Mouse (Mus musculus) forebrain, embryonic 16.5 days (tissue): Measurements from ENCODE around the gene Angptl1. TPM values are rescaled to one million over a fixed set of nuclear protein-coding genes. Genes with fewer than 3 reads are reported as not detected.

Experiments used
- ATAC-seq: fragments of 200-750 bp; cut with Nextera tagmentation; 2 replicates; pipeline ENCODE4 v1.8.0; 2017; ENCODE audit warnings: mild to moderate bottlenecking, moderate library complexity
- H3K27ac ChIP-seq: fragments of 300-500 bp; sonication (generic); 2 replicates; pipeline ENCODE4 v1.5.1; 2014; ENCODE audit warnings: low read length, control low read depth
- H3K27me3 ChIP-seq: fragments of 300-500 bp; sonication (generic); replicated peaks from 2 replicates; pipeline ENCODE4 v1.6.1; 2014; ENCODE audit warnings: low read length; ENCODE audit not compliant: control insufficient read depth, insufficient read depth
- H3K36me3 ChIP-seq: fragments of 300-500 bp; sonication (generic); 2 replicates; pipeline ENCODE4 v1.6.1; 2014; ENCODE audit not compliant: control insufficient read depth, insufficient read depth
- H3K4me1 ChIP-seq: fragments of 300-500 bp; sonication (generic); replicated peaks from 2 replicates; pipeline ENCODE4 v1.6.1; 2014; ENCODE audit warnings: low read length; ENCODE audit not compliant: control insufficient read depth, insufficient read depth
- H3K4me2 ChIP-seq: fragments of 300-500 bp; sonication (generic); 2 replicates; pipeline ENCODE4 v1.6.1; 2014; ENCODE audit warnings: mild to moderate bottlenecking, low read length, control low read depth
- H3K4me3 ChIP-seq: fragments of 300-500 bp; sonication (generic); replicated peaks from 2 replicates; pipeline ENCODE4 v1.5.1; 2014; ENCODE audit warnings: mild to moderate bottlenecking, low read length, control low read depth
- H3K9ac ChIP-seq: fragments of 300-500 bp; sonication (generic); replicated peaks from 2 replicates; pipeline ENCODE4 v1.6.1; 2014; ENCODE audit warnings: low read depth, low read length, control low read depth
- H3K9me3 ChIP-seq: fragments of 300-500 bp; sonication (generic); 2 replicates; pipeline ENCODE4 v1.6.1; 2016; ENCODE audit warnings: low read length; ENCODE audit not compliant: control insufficient read depth
- WGBS: fragments of 180-500 bp; shearing (Covaris S2); extraction: QIAGEN DNeasy Blood & Tissue Kit; methylation state at CpG from one replicate; pipeline ENCODE4 v1.1.7; 2014; 5-methylcytosine and 5-hydroxymethylcytosine counted together
- polyA plus RNA-seq: library from polyadenylated mRNA; unstranded; fragments of >200 nt; fragmentation: Nextera tagmentation; extraction: Ambion mirVana; gene quantifications from 2 replicates; pipeline ENCODE4 v1.2.1, GENCODE M21; 2015

The Angptl1 gene
- polyA plus RNA-seq, 1 experiment from 2014 or later = 1.5 TPM

GRCm38 (mm10) chr1:156838695-156839094 is 333 bp downstream of the Angptl1 start:
- Histone ChIP-seq H3K4me3 (no peak overlapping the region), H3K4me1 (peaks cover 14% of the 10 kb centered on the region), H3K36me3 (no peaks in the 10 kb centered on the region), H3K9ac (0 out of 2 replicates have a peak overlapping the region, but pooled peaks have one; percentile 15), H3K27ac (no peak overlapping the region; the same call in 1 of the 2 replicates), H3K9me3 (no peaks in the 10 kb centered on the region), H3K27me3 (no peaks in the 10 kb centered on the region), H3K4me2 (peak overlapping the region; percentile 8; the same call in 1 of the 2 replicates)
- 1% methylated on average over 6 of the region's 6 CpGs for WGBS
- peak; percentile 86 for ATAC-seq

GRCm38 (mm10) chr1:156841625-156842339 is 3.4 kb downstream of the Angptl1 start:
- 77% methylated on average over 11 of the region's 11 CpGs for WGBS
- Histone ChIP-seq H3K4me3 (no peak overlapping the region), H3K36me3 (no peaks in the 10 kb centered on the region; the same call in 1 of the 2 replicates), H3K9ac (no peak overlapping the region), H3K9me3 (no peaks in the 10 kb centered on the region), H3K4me1 (peaks cover 14% of the 10 kb centered on the region), H3K27me3 (no peaks in the 10 kb centered on the region), H3K4me2 (no peak overlapping the region), H3K27ac (peak overlapping the region; percentile 14; the same call in 1 of the 2 replicates)
- peak; percentile 58 for ATAC-seq

GRCm38 (mm10) chr1:156847098-156847497 is 8.7 kb downstream of the Angptl1 start:
- WGBS = 86% methylated on average over 4 of the region's 4 CpGs
- Histone ChIP-seq H3K4me1 (0 out of 2 replicates have a peak, but pooled peaks cover 2% of the 10 kb centered on the region), H3K4me2 (no peak overlapping the region), H3K9ac (no peak overlapping the region), H3K4me3 (no peak overlapping the region), H3K27ac (no peak overlapping the region), H3K9me3 (no peaks in the 10 kb centered on the region), H3K36me3 (no peaks in the 10 kb centered on the region; the same call in 1 of the 2 replicates), H3K27me3 (no peaks in the 10 kb centered on the region)
- no peak for ATAC-seq

- H3K4me3 ChIP-seq = no peak overlapping the region
- 85% methylated on average over 9 of the region's 9 CpGs for whole genome bisulfite sequencing
- no peak overlapping the region for H3K9ac ChIP-seq
- no peak overlapping the region for H3K27ac ChIP-seq
- no peaks in the 10 kb centered on the region for H3K27me3 ChIP-seq
- no peaks in the 10 kb centered on the region for H3K36me3 ChIP-seq
- no peak overlapping the region for H3K4me2 ChIP-seq
- no peaks in the 10 kb centered on the region for H3K4me1 ChIP-seq
- no peaks in the 10 kb centered on the region for H3K9me3 ChIP-seq
- no peak for ATAC-seq
Measured at GRCm38 (mm10) chr1:156852409-156852808, 14.0 kb downstream of the Angptl1 start.

- Histone ChIP-seq H3K9me3 (no peaks in the 10 kb centered on the region), H3K36me3 (no peaks in the 10 kb centered on the region), H3K4me1 (no peaks in the 10 kb centered on the region), H3K4me3 (no peak overlapping the region), H3K27me3 (no peaks in the 10 kb centered on the region), H3K4me2 (no peak overlapping the region), H3K27ac (no peak overlapping the region), H3K9ac (no peak overlapping the region)
- ATAC-seq = no peak
- 84% methylated on average over 5 of the region's 5 CpGs for WGBS
Measured at GRCm38 (mm10) chr1:156852872-156853271, 14.5 kb downstream of the Angptl1 start.

GRCm38 (mm10) chr1:156854558-156854957 is 16.2 kb downstream of the Angptl1 start:
- Histone ChIP-seq H3K27me3 (no peaks in the 10 kb centered on the region), H3K9me3 (no peaks in the 10 kb centered on the region), H3K27ac (no peak overlapping the region), H3K4me1 (no peaks in the 10 kb centered on the region), H3K4me2 (no peak overlapping the region), H3K36me3 (no peaks in the 10 kb centered on the region), H3K4me3 (no peak overlapping the region), H3K9ac (no peak overlapping the region)
- ATAC-seq = no peak
- WGBS = 95% methylated on average over 4 of the region's 4 CpGs

- Histone ChIP-seq H3K9me3 (no peaks in the 10 kb centered on the region), H3K4me3 (no peak overlapping the region), H3K27ac (no peak overlapping the region), H3K9ac (no peak overlapping the region), H3K27me3 (no peaks in the 10 kb centered on the region), H3K4me2 (no peak overlapping the region), H3K4me1 (no peaks in the 10 kb centered on the region), H3K36me3 (no peaks in the 10 kb centered on the region)
- ATAC-seq = no peak
- 82% methylated on average over 2 of the region's 2 CpGs for WGBS
Measured at GRCm38 (mm10) chr1:156856666-156857065, 18.3 kb downstream of the Angptl1 start.

GRCm38 (mm10) chr1:156859156-156859555 is 20.8 kb downstream of the Angptl1 start:
- Histone ChIP-seq H3K4me3 (no peak overlapping the region), H3K36me3 (no peaks in the 10 kb centered on the region), H3K9me3 (no peaks in the 10 kb centered on the region), H3K4me2 (no peak overlapping the region), H3K27me3 (no peaks in the 10 kb centered on the region), H3K27ac (no peak overlapping the region), H3K9ac (no peak overlapping the region), H3K4me1 (peaks cover 2% of the 10 kb centered on the region; the same call in 1 of the 2 replicates)
- WGBS = 95% methylated on average over 2 of the region's 2 CpGs
- no peak for ATAC-seq

GRCm38 (mm10) chr1:156859711-156860250 is 21.4 kb downstream of the Angptl1 start:
- no peak for ATAC-seq
- Histone ChIP-seq H3K36me3 (no peaks in the 10 kb centered on the region), H3K4me2 (no peak overlapping the region), H3K4me1 (peaks cover 2% of the 10 kb centered on the region; the same call in 1 of the 2 replicates), H3K9me3 (no peaks in the 10 kb centered on the region), H3K9ac (no peak overlapping the region), H3K4me3 (no peak overlapping the region), H3K27ac (no peak overlapping the region), H3K27me3 (no peaks in the 10 kb centered on the region)
- 60% methylated on average over 2 of the region's 2 CpGs for WGBS
